Mouse (Mus musculus): ENCODE measurements around the gene Catsper3.

Catsper3 gene

DNA sequence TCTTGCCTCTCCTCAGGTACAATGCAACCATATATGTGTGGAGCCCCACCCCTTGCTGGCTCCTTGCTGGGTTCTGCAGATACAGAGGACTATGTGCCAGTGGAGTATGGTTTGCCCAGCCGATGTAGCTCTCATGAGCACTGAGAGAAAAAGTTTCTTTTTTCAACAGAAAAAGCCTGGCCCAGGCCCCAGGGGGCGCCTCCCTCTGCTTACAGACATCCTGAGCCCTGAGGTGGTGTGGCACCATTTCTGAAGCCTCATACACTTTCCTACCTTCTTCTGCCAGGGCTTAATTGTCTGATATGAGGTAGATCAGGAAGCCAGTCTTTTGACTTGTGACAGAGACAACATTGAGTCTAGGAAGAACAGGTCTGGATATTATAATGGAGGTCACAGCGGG lies 67.8 kb downstream of the Catsper3 start:
- no peak for DNase-seq (ENCODE audit: low spot score)

DNA sequence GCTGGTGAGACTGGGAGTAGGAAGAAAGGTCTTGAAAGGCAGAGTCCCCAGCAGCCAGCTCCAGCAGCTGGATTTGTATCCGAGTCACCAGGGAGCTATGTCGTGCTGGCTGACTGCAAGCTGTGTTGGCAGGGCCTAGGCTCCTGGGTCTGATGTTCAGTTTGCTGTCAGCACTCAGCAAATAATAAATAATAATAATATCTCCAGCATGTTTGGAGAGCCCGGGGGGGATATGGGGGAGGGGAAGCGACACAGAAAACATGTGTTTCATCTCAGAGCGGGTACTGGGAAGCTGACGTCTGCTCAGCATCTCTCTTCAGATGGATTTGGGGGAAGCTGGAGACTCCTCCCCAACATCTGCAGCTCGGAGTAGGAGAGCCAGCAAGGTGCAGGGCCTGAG lies 71.4 kb downstream of the Catsper3 start:
- DNase-seq (ENCODE audit: low spot score), result no peak

DNA sequence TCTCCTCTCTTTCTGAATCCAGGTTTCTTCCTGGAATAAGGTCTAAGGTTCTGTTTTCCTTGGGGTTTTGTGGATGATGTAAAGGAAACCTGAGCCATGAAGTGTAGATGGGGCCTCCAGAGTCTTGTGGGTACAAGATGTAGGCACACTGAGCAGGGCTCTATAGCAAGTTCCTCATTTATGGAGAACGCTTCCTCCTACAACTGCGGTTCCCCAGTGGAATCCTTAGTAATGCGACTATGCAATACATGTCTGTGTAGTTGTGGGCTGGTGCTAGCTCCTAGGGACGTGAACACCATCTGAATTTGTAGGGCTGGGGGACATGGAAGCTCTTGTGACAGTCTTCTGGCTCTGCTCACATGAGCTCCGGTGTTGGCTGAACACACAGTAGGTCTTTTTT lies 74.1 kb downstream of the Catsper3 start:
- DNase-seq (ENCODE audit: low spot score), result no peak

Data from spleen, adult 12 weeks (tissue).